Mouse (Mus musculus) limb, embryonic 12.5 days (tissue): ENCODE data around the gene Zfp383. TPM values are rescaled to one million over a fixed set of nuclear protein-coding genes. Genes with fewer than 3 reads are reported as not detected.

ENCODE experiments used
- microRNA-seq: library from miRNA; unstranded; fragments of <30 nt; microRNA quantifications from one replicate; pipeline ENCODE4, GENCODE M21; 2017
- polyA plus RNA-seq: library from polyadenylated mRNA; unstranded; fragments of >200 nt; fragmentation: Nextera tagmentation; extraction: Ambion mirVana; gene quantifications from 2 replicates; pipeline ENCODE4 v1.2.1, GENCODE M21; 2016

Gene Zfp383
- polyA plus RNA-seq, 1 experiment from 2014 or later: 6.7 TPM

Small RNA genes within 50 kb of the gene (microRNA-seq; reads per million reads assigned to microRNA genes)
- gene Mir7668: 0.70 reads per million

Other genes with a start within 250 kb of the Zfp383 start
- gene Catsperg2, start 181.2 kb upstream of the Zfp383 start, polyA plus RNA-seq: not detected in 2 replicates
- 14.0 and 14.7 TPM in 2 replicates for gene Zfp84, start 139.7 kb upstream of the Zfp383 start, polyA plus RNA-seq
- gene Zfp30, start 124.2 kb upstream of the Zfp383 start, polyA plus RNA-seq: 9.3 and 9.9 TPM in 2 replicates
- 17.1 and 18.0 TPM in 2 replicates for gene Zfp790, start 92.1 kb upstream of the Zfp383 start, polyA plus RNA-seq
- 9.0 and 10.2 TPM in 2 replicates for gene Zfp940, start 54.6 kb upstream of the Zfp383 start, polyA plus RNA-seq
- 12.2 TPM in 2 replicates for gene Zfp420, start 48.2 kb upstream of the Zfp383 start, polyA plus RNA-seq
- 12.8 and 13.3 TPM in 2 replicates for gene Zfp27, start 1.7 kb upstream of the Zfp383 start, polyA plus RNA-seq
- 15.5 and 18.0 TPM in 2 replicates for gene Zfp74, start 45.9 kb downstream of the Zfp383 start, polyA plus RNA-seq
- 31.5 and 33.0 TPM in 2 replicates for gene Zfp568, start 75.7 kb downstream of the Zfp383 start, polyA plus RNA-seq
- gene Zfp14, start 143.2 kb downstream of the Zfp383 start, polyA plus RNA-seq: 4.7 and 4.8 TPM in 2 replicates
- gene Zfp82, start 164.7 kb downstream of the Zfp383 start, polyA plus RNA-seq: 6.8 and 7.1 TPM in 2 replicates
- gene Gm26920, start 182.2 kb downstream of the Zfp383 start, polyA plus RNA-seq: 3.4 and 3.7 TPM in 2 replicates
- 17.0 and 25.0 TPM in 2 replicates for gene Zfp566, start 182.3 kb downstream of the Zfp383 start, polyA plus RNA-seq
- 138 and 146 TPM in 2 replicates for gene Zfp260, start 186.6 kb downstream of the Zfp383 start, polyA plus RNA-seq
- gene Zfp382, start 213.7 kb downstream of the Zfp383 start, polyA plus RNA-seq: 11.8 and 16.7 TPM in 2 replicates